Mouse (Mus musculus) CH12.LX (cell line): ENCODE measurements around the gene Efhd1.

Experiments used
- POLR2A ChIP-seq: IDR thresholded peaks from 2 replicates; pipeline ENCODE4 v1.6.1; 2011; ENCODE audit warnings: low read depth, mild to moderate bottlenecking, improper control_type of control experiment, low read length
- ZC3H11A ChIP-seq: IDR thresholded peaks from 2 replicates; pipeline ENCODE4 v1.6.1; 2012; ENCODE audit warnings: low read depth, mild to moderate bottlenecking, inconsistent platforms, low read length, improper control_type of control experiment

DNA sequence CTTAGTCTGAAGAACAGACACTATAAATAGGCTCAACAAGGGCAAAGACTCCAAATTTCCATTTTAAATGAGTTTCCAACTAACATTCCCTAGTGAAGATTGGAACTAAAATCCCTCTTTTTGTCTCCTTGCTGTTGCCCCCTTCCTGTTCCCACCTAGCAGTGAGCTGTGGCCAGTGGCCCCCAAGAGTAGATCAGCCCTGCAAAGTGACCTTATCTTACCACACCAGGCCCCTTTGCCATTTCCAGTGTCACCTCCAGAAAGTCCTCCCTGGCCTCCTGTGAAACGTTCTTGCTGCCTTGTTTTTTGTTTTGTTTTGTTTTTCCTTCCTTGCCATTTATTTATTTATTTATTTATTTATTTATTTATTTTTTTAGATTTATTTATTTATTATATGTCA lies 18.7 kb upstream of the Efhd1 start:
- no peak for TF ChIP-seq ZC3H11A
- no peak for TF ChIP-seq POLR2A
